Comparison of ENCODE assay signal across 28 mouse cellular contexts in genomic region chr7:36491173-36491581, GRCm38 (mm10).
DNase-seq lines count a peak whose midpoint lies in the region; ATAC-seq and TF ChIP-seq lines count a peak whose summit lies in the region.
"Had no signal": no experiment of that assay in that cellular context is flagged by ENCODE, and none has a peak within 500 bp of the region (broad histone marks: within the 10 kb centered on the region; RNA-seq: fewer than 3 reads in every experiment).

No protein-coding gene starts in this region.

- no peaks in the 10 kb centered on the region for H3K27me3 ChIP-seq in forebrain, postnatal 0 days (ENCODE audit: insufficient read depth, low read length)
- H3K27me3 ChIP-seq in forebrain, embryonic 10.5 days (ENCODE audit: poor library complexity, severe bottlenecking): no peaks in the 10 kb centered on the region
- H3K27me3 ChIP-seq in midbrain, postnatal 0 days (ENCODE audit: insufficient read depth, low read length): no peaks in the 10 kb centered on the region
- no peaks in the 10 kb centered on the region for H3K27me3 ChIP-seq in midbrain, embryonic 14.5 days (ENCODE audit: control insufficient read depth, insufficient read depth, low read length)
- H3K27me3 ChIP-seq: embryonic facial prominence, embryonic 12.5 days; forebrain, embryonic 15.5 days; heart, embryonic 12.5 days; intestine, embryonic 15.5 days; limb, embryonic 12.5 days; midbrain, embryonic 12.5 days had no signal

- no peak overlapping the region for H3K4me3 ChIP-seq in forebrain, postnatal 0 days (ENCODE audit: low read depth, low read length)
- H3K4me3 ChIP-seq in forebrain, embryonic 10.5 days: no peak overlapping the region
- no peak overlapping the region for H3K4me3 ChIP-seq in midbrain, postnatal 0 days (ENCODE audit: low read depth, low read length)
- H3K4me3 ChIP-seq in midbrain, embryonic 14.5 days (replicated peaks; ENCODE audit: low read depth, low read length): no peak overlapping the region
- H3K4me3 ChIP-seq: embryonic facial prominence, embryonic 12.5 days; forebrain, embryonic 15.5 days; heart, embryonic 12.5 days; hindbrain, embryonic 10.5 days; intestine, embryonic 15.5 days; limb, embryonic 12.5 days; midbrain, embryonic 12.5 days had no signal

- 61% methylated on average over 10 of the region's 10 CpGs for WGBS in forebrain, postnatal 0 days
- 79% methylated on average over 10 of the region's 10 CpGs for WGBS in forebrain, embryonic 10.5 days
- WGBS in midbrain, postnatal 0 days: 72% methylated on average over 10 of the region's 10 CpGs
- WGBS in midbrain, embryonic 14.5 days: 77% methylated on average over 10 of the region's 10 CpGs

- ATAC-seq in forebrain, postnatal 0 days: peak; percentile 18; the same call in 1 of the 2 replicates
- ATAC-seq in midbrain, postnatal 0 days (ENCODE audit: low FRiP score): no peak
- no peak for ATAC-seq in midbrain, embryonic 14.5 days (ENCODE audit: low FRiP score, low TSS enrichment)
- ATAC-seq: activated CD4-positive, CD25-positive, alpha-beta regulatory T cell, adult 4 months; forebrain, embryonic 15.5 days; intestine, embryonic 15.5 days; liver, postnatal 0 days; lung, postnatal 0 days had no signal

- H3K9ac ChIP-seq in forebrain, postnatal 0 days: no peak overlapping the region
- no peak overlapping the region for H3K9ac ChIP-seq in midbrain, postnatal 0 days (replicated peaks; ENCODE audit: low read length, poor library complexity, severe bottlenecking)
- H3K9ac ChIP-seq in midbrain, embryonic 14.5 days (replicated peaks; ENCODE audit: low read length): no peak overlapping the region
- H3K9ac ChIP-seq: embryonic facial prominence, embryonic 12.5 days; forebrain, embryonic 15.5 days; heart, embryonic 12.5 days; intestine, embryonic 15.5 days; limb, embryonic 12.5 days; liver, postnatal 0 days; midbrain, embryonic 12.5 days had no signal

- no peak for DNase-seq in forebrain, postnatal 0 days
- no peak for DNase-seq in forebrain, embryonic 10.5 days (ENCODE audit: extremely low spot score, low spot score)
- DNase-seq in midbrain, postnatal 0 days (ENCODE audit: low spot score): peak; percentile 15
- DNase-seq in midbrain, embryonic 14.5 days: no peak
- DNase-seq in layer of hippocampus, adult 9-11 months: peak; percentile 47
- DNase-seq in T-cell, adult 2 months (ENCODE audit: low spot score): no peak
- no peak for DNase-seq in kidney, postnatal 14 days
- DNase-seq: adrenal gland, adult 8-10 months; cerebellum, adult 9-11 months; gastrocnemius, postnatal 14 days; heart, adult 18-20 months; heart, postnatal 10 days; kidney, adult 8-10 months; kidney, postnatal 10 days; liver, postnatal 0 days; thymus, adult 2 months had no signal

- no peaks in the 10 kb centered on the region for H3K36me3 ChIP-seq in forebrain, postnatal 0 days (ENCODE audit: insufficient read depth)
- H3K36me3 ChIP-seq in forebrain, embryonic 10.5 days (replicated peaks): no peaks in the 10 kb centered on the region
- no peaks in the 10 kb centered on the region for H3K36me3 ChIP-seq in midbrain, postnatal 0 days (ENCODE audit: insufficient read depth, low read length)
- H3K36me3 ChIP-seq in midbrain, embryonic 14.5 days (ENCODE audit: control insufficient read depth, insufficient read depth, low read length): no peaks in the 10 kb centered on the region
- H3K36me3 ChIP-seq: embryonic facial prominence, embryonic 12.5 days; forebrain, embryonic 15.5 days; heart, embryonic 12.5 days; hindbrain, embryonic 10.5 days; intestine, embryonic 15.5 days; limb, embryonic 12.5 days; midbrain, embryonic 12.5 days had no signal

- no peaks in the 10 kb centered on the region for H3K9me3 ChIP-seq in forebrain, postnatal 0 days (ENCODE audit: low read length)
- no peaks in the 10 kb centered on the region for H3K9me3 ChIP-seq in forebrain, embryonic 10.5 days
- H3K9me3 ChIP-seq in midbrain, postnatal 0 days (ENCODE audit: low read length): no peaks in the 10 kb centered on the region
- no peaks in the 10 kb centered on the region for H3K9me3 ChIP-seq in midbrain, embryonic 14.5 days (ENCODE audit: control insufficient read depth, low read length)
- H3K9me3 ChIP-seq: embryonic facial prominence, embryonic 12.5 days; forebrain, embryonic 15.5 days; heart, embryonic 12.5 days; hindbrain, embryonic 10.5 days; intestine, embryonic 15.5 days; limb, embryonic 12.5 days; midbrain, embryonic 12.5 days had no signal

- no peak overlapping the region for H3K27ac ChIP-seq in forebrain, postnatal 0 days (ENCODE audit: low read depth, low read length)
- no peak overlapping the region for H3K27ac ChIP-seq in forebrain, embryonic 10.5 days
- H3K27ac ChIP-seq in midbrain, postnatal 0 days (ENCODE audit: low read depth, low read length): no peak overlapping the region
- no peak overlapping the region for H3K27ac ChIP-seq in midbrain, embryonic 14.5 days (replicated peaks; ENCODE audit: low read depth, low read length)
- H3K27ac ChIP-seq: embryonic facial prominence, embryonic 12.5 days; forebrain, embryonic 15.5 days; hindbrain, embryonic 10.5 days; intestine, embryonic 15.5 days; limb, embryonic 12.5 days; macrophage; midbrain, embryonic 12.5 days; stomach, postnatal 0 days had no signal

- H3K4me1 ChIP-seq in forebrain, postnatal 0 days (ENCODE audit: insufficient read depth): no peaks in the 10 kb centered on the region
- H3K4me1 ChIP-seq in forebrain, embryonic 10.5 days: no peaks in the 10 kb centered on the region
- no peaks in the 10 kb centered on the region for H3K4me1 ChIP-seq in midbrain, postnatal 0 days (ENCODE audit: insufficient read depth, low read length)
- H3K4me1 ChIP-seq in midbrain, embryonic 14.5 days (ENCODE audit: control insufficient read depth, insufficient read depth, low read length): no peaks in the 10 kb centered on the region
- H3K4me1 ChIP-seq: embryonic facial prominence, embryonic 12.5 days; forebrain, embryonic 15.5 days; heart, embryonic 12.5 days; hindbrain, embryonic 10.5 days; limb, embryonic 12.5 days; midbrain, embryonic 12.5 days had no signal

- no peak for TF ChIP-seq CTCF in forebrain, postnatal 0 days (IDR thresholded peaks at IDR 0.05; ENCODE audit: low read depth)
- TF ChIP-seq CTCF in midbrain, postnatal 0 days (IDR thresholded peaks at IDR 0.05): no peak

- H3K4me2 ChIP-seq in forebrain, postnatal 0 days (ENCODE audit: low read depth): no peak overlapping the region
- H3K4me2 ChIP-seq in midbrain, postnatal 0 days (ENCODE audit: low read depth, low read length, poor library complexity, severe bottlenecking): no peak overlapping the region
- H3K4me2 ChIP-seq in midbrain, embryonic 14.5 days (ENCODE audit: low read length): no peak overlapping the region
- H3K4me2 ChIP-seq: embryonic facial prominence, embryonic 12.5 days; forebrain, embryonic 15.5 days; heart, embryonic 12.5 days; intestine, embryonic 15.5 days; limb, embryonic 12.5 days; liver, embryonic 11.5 days; midbrain, embryonic 12.5 days had no signal

Comparison
In these comparisons a context has a peak if more than half of its experiments do, and no peak if none do; other contexts are left out.
1. DNase-seq: peak in midbrain, postnatal 0 days (single experiment) and layer of hippocampus, adult 9-11 months (single experiment); none in forebrain, postnatal 0 days (single experiment), forebrain, embryonic 10.5 days (single experiment), midbrain, embryonic 14.5 days (single experiment), T-cell, adult 2 months (single experiment) and kidney, postnatal 14 days (single experiment).